Mouse (Mus musculus): ENCODE data around the gene Cebpb. TPM values are rescaled to one million over a fixed set of nuclear protein-coding genes. Genes with fewer than 3 reads are reported as not detected.

The Cebpb gene
- total and polyA plus RNA-seq, 3 experiments, result 9.9 to 10.7 TPM; not detected in 1

DNA sequence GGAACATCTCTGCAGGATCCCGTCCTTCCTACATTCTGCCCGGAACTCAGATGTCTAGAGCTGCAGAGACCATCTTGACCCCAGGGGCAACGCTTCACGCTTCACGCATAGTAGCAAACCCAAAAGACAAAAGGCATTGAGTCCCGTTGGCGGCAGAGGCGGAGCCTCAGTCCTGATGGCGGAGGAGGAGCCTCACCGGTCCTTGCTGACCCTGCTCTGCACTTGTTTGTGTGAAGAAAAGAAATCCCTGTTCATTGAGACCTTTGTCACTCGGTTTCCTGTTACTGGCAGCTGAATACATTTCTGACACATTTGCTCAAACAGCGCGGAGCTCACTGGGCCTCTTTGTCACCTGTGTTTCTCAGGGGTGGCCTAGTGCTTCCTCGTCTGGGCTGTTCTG is 6.8 kb downstream of the Cebpb start:
- Histone ChIP-seq H3K79me2 (ENCODE audit: control insufficient read depth, insufficient read depth, low read length, poor library complexity) (peaks cover 14% of the 10 kb centered on the region), H3K27ac (ENCODE audit: control insufficient read depth, low read depth, low read length) (no peak overlapping the region), H3K36me3 (ENCODE audit: control insufficient read depth in 1 of 2, insufficient read depth in 2 of 2, low read length in 2 of 2) (peaks cover 2 to 7% of the 10 kb centered on the region in 2 experiments; a peak in 2 of 4 replicates), H3K4me1 (ENCODE audit: control insufficient read depth in 1 of 2, insufficient read depth in 2 of 2, low read length in 2 of 2) (peaks cover 6 to 17% of the 10 kb centered on the region in 2 experiments), H3K27me3 (ENCODE audit: control insufficient read depth in 1 of 2, insufficient read depth in 2 of 2, low read length in 2 of 2) (no peaks in the 10 kb centered on the region), H3K4me3 (ENCODE audit: control insufficient read depth in 1 of 2, insufficient read depth in 1 of 2, low read depth in 2 of 2, low read length in 2 of 2) (no peak overlapping the region), H3K9me3 (replicated peaks; ENCODE audit: insufficient read depth, low read length) (no peaks in the 10 kb centered on the region), H3K9ac (ENCODE audit: control insufficient read depth, low read depth, low read length, poor library complexity, severe bottlenecking) (no peak overlapping the region)
- DNase-seq (ENCODE audit: low read depth, low spot score), result no peak
- TF ChIP-seq NRF1 (IDR thresholded peaks at IDR 0.05; ENCODE audit: insufficient read depth, low read depth, low read length, poor library complexity, severe bottlenecking) (no peak), MEF2A (IDR thresholded peaks at IDR 0.05; ENCODE audit: extremely low read depth, insufficient replicate concordance, low read depth, low read length, poor library complexity, severe bottlenecking) (no peak), POLR2A (IDR thresholded peaks at IDR 0.05; ENCODE audit: control insufficient read depth in 1 of 2, insufficient read depth in 1 of 2, low read depth in 1 of 2, low read length in 2 of 2, poor library complexity in 1 of 2) (no peak), ZNF384 (IDR thresholded peaks at IDR 0.05; ENCODE audit: low read depth, low read length) (no peak), TAL1 (IDR thresholded peaks at IDR 0.05; ENCODE audit: low read length) (no peak), ZMIZ1 (IDR thresholded peaks at IDR 0.05; ENCODE audit: low read depth, low read length) (no peak), HCFC1 (IDR thresholded peaks at IDR 0.05; ENCODE audit: low read depth, low read length) (no peak), MXI1 (IDR thresholded peaks at IDR 0.05; ENCODE audit: low read depth, low read length) (no peak), POLR2AphosphoS2 (IDR thresholded peaks at IDR 0.05; ENCODE audit: low read length) (no peak), MAFK (IDR thresholded peaks at IDR 0.05; ENCODE audit: borderline replicate concordance, low read depth, low read length) (no peak), CHD2 (IDR thresholded peaks at IDR 0.05; ENCODE audit: low read length) (no peak), KAT2A (conservative IDR thresholded peaks at IDR 0.05; ENCODE audit: low read depth, low read length) (no peak), RAD21 (IDR thresholded peaks at IDR 0.05; ENCODE audit: low read depth, low read length) (no peak), ZC3H11A (IDR thresholded peaks at IDR 0.05; ENCODE audit: low read depth, low read length) (no peak), JUND (IDR thresholded peaks at IDR 0.05; ENCODE audit: low read depth, low read length) (no peak)

DNA sequence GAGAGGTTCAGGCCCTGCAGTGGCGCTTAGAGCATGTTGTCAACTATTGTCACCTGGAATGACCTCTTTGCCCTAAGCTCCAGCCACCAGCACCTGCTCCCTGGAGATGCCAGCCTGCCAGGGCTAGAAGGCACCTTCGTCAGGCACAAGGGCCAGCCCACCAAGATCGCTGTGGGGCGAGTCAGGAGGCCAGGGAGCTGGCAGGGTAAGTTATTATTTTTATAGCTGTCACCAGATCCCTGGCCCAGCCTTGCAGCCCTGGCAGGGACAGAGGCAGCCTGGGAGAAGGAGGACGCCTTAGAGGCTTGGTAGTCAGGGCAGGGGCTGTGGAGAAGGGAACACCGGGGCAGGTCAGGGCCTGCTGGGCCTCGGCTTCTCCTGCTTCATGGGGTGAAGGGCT is 7.4 kb downstream of the Cebpb start:
- peaks cover 2 to 7% of the 10 kb centered on the region in 2 experiments; a peak in 2 of 4 replicates for H3K36me3 ChIP-seq (ENCODE audit: control insufficient read depth in 1 of 2, insufficient read depth in 2 of 2, low read length in 2 of 2)
- no peak for DNase-seq (ENCODE audit: low read depth, low spot score)
- no peaks in the 10 kb centered on the region for H3K27me3 ChIP-seq (ENCODE audit: control insufficient read depth in 1 of 2, insufficient read depth in 2 of 2, low read length in 2 of 2)
- peaks cover 8% of the 10 kb centered on the region for H3K79me2 ChIP-seq (ENCODE audit: control insufficient read depth, insufficient read depth, low read length, poor library complexity)
- no peak overlapping the region for H3K9ac ChIP-seq (ENCODE audit: control insufficient read depth, low read depth, low read length, poor library complexity, severe bottlenecking)
- no peaks in the 10 kb centered on the region for H3K9me3 ChIP-seq (replicated peaks; ENCODE audit: insufficient read depth, low read length)
- H3K4me3 ChIP-seq (ENCODE audit: control insufficient read depth in 1 of 2, insufficient read depth in 1 of 2, low read depth in 2 of 2, low read length in 2 of 2), result no peak overlapping the region
- TF ChIP-seq RAD21 (IDR thresholded peaks at IDR 0.05; ENCODE audit: low read depth, low read length) (no peak), POLR2A (IDR thresholded peaks at IDR 0.05; ENCODE audit: control insufficient read depth in 1 of 2, insufficient read depth in 1 of 2, low read depth in 1 of 2, low read length in 2 of 2, poor library complexity in 1 of 2) (no peak), NELFE (IDR thresholded peaks at IDR 0.05; ENCODE audit: low read depth, low read length) (no peak), RCOR1 (IDR thresholded peaks at IDR 0.05; ENCODE audit: low read depth, low read length) (no peak), POLR2AphosphoS2 (IDR thresholded peaks at IDR 0.05; ENCODE audit: low read length) (no peak), EP300 (IDR thresholded peaks at IDR 0.05; ENCODE audit: low read depth in 1 of 2, low read length in 2 of 2) (no peak), MXI1 (IDR thresholded peaks at IDR 0.05; ENCODE audit: low read depth, low read length) (no peak), GATA1 (IDR thresholded peaks at IDR 0.05; ENCODE audit: low read depth, low read length) (no peak), E2F4 (IDR thresholded peaks at IDR 0.05; ENCODE audit: borderline replicate concordance, low read depth, low read length) (no peak), ZMIZ1 (IDR thresholded peaks at IDR 0.05; ENCODE audit: low read depth, low read length) (no peak), USF1 (IDR thresholded peaks at IDR 0.05; ENCODE audit: low read depth, low read length) (no peak), CHD2 (IDR thresholded peaks at IDR 0.05; ENCODE audit: low read length) (no peak), SMC3 (IDR thresholded peaks at IDR 0.05; ENCODE audit: low read depth, low read length) (no peak), NRF1 (IDR thresholded peaks at IDR 0.05; ENCODE audit: insufficient read depth, low read depth, low read length, poor library complexity, severe bottlenecking) (no peak)
- no peak overlapping the region for H3K27ac ChIP-seq (ENCODE audit: control insufficient read depth, low read depth, low read length)
- peaks cover 5 to 14% of the 10 kb centered on the region in 2 experiments for H3K4me1 ChIP-seq (ENCODE audit: control insufficient read depth in 1 of 2, insufficient read depth in 2 of 2, low read length in 2 of 2)

Data from MEL (cell line).